In the genomic region with DNA sequence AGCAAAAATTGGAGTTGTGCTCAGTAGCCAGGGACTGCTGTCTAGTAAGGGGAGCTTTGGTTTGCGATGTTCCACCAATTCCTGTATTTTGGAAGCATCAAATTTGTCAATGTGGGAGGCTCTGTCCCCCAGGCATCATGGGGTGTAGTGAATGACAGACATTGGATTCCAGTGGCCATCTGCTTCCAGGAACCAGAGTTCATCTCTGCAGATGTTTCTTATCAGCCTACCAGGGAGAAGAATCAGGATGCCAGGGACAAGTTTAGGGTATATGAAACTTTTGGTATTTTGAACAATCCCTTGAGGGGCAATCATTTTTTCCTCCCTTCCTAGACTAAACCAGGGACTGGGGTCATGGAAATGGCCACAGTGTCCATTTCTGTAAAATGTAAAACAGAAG, we compare ENCODE assay signal across 17 mouse cellular contexts.
"Had no signal": no experiment of that assay in that cellular context is flagged by ENCODE, and none has a peak within 500 bp of the region (broad histone marks: within the 10 kb centered on the region; RNA-seq: fewer than 3 reads in every experiment).

No protein-coding gene starts in this region.

- ATAC-seq: lung, postnatal 0 days; midbrain, embryonic 13.5 days; midbrain, embryonic 15.5 days had no signal

- H3K4me3 ChIP-seq: lung, embryonic 15.5 days; megakaryocyte, embryonic 14.5 days; midbrain, embryonic 13.5 days; midbrain, embryonic 15.5 days; neural tube, embryonic 12.5 days; stomach, embryonic 15.5 days had no signal

- H3K4me2 ChIP-seq: lung, embryonic 15.5 days; midbrain, embryonic 11.5 days; midbrain, embryonic 13.5 days; midbrain, embryonic 15.5 days; neural tube, embryonic 12.5 days; stomach, embryonic 15.5 days had no signal

- H3K4me1 ChIP-seq: midbrain, embryonic 13.5 days; midbrain, embryonic 15.5 days; neural tube, embryonic 12.5 days had no signal

- H3K9me3 ChIP-seq: lung, embryonic 15.5 days; megakaryocyte, embryonic 14.5 days; midbrain, embryonic 13.5 days; midbrain, embryonic 15.5 days; neural tube, embryonic 12.5 days; stomach, embryonic 15.5 days had no signal

- H3K27me3 ChIP-seq: lung, embryonic 15.5 days; megakaryocyte, embryonic 14.5 days; midbrain, embryonic 13.5 days; midbrain, embryonic 15.5 days; neural tube, embryonic 12.5 days; stomach, embryonic 15.5 days had no signal

- H3K9ac ChIP-seq: lung, embryonic 15.5 days; midbrain, embryonic 13.5 days; midbrain, embryonic 15.5 days; neural tube, embryonic 12.5 days; stomach, embryonic 15.5 days had no signal

- DNase-seq: lung, adult 2 months; lung, postnatal 14 days; lung, postnatal 36 days; right cerebral cortex, postnatal 14 days; thymus, adult 2 months; thymus, postnatal 25 days; thymus, postnatal 4 days had no signal

- H3K27ac ChIP-seq: macrophage; midbrain, embryonic 13.5 days; midbrain, embryonic 15.5 days; neural tube, embryonic 12.5 days; stomach, embryonic 15.5 days; stomach, postnatal 0 days had no signal
